Mouse (Mus musculus): ENCODE results near the gene Rabep2. TPM values are rescaled to one million over a fixed set of nuclear protein-coding genes. Genes with fewer than 3 reads are reported as not detected.

Gene Rabep2
- 117 to 131 TPM (median 124 TPM) in 4 replicates for total RNA-seq (2023; ENCODE audit: inconsistent age)

DNA sequence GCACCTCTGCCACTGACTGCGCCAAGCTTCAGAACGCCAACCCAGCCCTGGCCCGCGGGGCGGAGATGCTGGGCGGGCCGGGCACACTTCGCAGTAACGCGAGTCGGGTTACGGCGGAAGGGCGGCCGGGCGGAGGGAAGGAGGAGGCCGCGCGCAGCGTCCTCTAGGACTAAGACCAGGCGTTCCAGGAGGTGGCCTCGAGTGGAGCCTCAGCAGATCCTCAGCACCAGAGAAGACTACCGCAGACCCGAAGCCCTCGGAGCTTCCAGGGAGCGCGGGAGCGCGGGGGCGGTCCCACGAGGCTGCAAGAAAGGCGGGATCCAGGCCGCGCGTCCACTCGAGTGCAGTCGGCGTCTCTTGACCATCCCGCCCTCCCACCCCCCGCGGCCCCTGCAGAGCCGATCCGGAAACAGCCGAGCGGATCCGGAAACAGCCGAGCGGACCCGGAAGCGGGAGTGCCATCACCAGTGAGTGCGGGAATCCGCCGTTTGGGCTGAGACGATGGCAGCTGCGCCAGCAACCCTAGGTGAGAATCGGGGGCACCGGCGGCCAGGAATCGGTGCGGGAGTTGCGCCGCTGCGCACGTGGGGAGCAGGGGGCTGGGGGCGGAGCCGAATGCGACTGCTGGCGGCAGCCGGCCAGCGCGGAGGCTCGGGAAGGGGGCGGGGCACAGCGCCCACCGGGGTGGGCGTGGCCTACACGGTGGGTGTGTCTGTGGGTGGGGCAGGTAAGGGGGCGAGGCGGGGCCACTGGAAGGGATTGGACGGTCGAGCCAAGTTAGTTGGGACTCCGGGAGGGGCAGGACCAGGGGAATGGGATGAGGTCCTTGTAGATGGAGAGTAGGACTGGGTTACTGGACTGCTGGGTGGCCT lies at the start of gene Rabep2:
TSS of gene Rabep2 (plus strand) at position 129 of the 872 bp plus-strand sequence.

GRCm38 (mm10) chr7:126396298-126397119 lies 32.0 kb upstream of the Rabep2 start, which contains the start of gene Nfatc2ip:
TSS of gene Nfatc2ip (minus strand) at chr7:126396737.

GRCm38 (mm10) chr7:126414725-126415124 lies 13.8 kb upstream of the Rabep2 start, which contains the start of gene Cd19:
TSS of gene Cd19 (minus strand) at chr7:126414889.

DNA sequence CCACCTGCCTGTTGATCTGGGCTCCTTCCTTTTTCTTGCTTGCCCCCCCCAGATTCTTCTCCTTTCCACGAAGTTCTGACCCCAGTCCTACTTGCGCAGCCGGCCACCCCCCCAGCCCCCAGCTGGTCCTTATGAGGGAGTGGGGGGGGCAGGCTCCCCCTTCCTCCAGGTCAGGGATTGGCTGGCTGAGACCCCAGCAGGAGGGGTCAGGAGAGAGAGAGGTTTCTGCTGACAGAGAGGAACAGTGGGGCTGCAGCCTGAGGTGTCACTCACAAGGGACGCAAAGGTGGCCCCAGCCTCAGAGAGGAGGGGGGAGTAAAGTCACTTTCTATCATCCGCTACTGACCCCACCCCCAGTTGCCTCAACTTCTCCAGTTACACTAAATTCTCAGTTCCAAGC lies 34.4 kb downstream of the Rabep2 start, which contains the start of gene Atp2a1:
TSS of gene Atp2a1 (minus strand) at position 105 of the 400 bp plus-strand sequence.

DNA sequence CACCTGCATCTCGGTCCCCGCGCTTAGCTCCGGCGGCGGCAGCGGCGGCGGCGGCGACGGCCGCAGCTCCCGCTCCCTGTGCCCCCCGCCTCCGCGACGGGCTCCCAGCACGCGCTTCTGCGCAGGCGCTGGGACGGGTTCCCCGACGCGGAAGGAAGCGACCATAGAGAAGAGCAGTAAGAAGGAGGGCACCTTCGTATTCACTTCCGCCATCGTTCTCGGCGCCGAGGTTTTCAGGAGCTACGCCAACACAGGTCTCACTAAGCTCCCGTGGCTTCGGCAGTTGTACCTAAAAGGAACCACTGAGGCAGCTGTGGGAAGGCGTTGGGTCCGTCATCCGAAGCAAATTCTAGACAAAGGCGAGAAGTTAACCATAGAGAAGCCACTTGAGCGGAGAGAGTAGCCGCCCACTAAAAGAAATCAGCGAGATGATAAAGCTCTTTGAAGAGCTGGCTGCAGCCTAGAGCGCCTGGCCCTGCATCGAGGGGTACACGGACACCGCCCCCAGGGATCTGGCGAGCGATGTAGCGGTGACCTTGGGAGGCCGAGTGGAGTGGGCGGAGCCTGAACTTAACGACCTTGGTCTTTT lies 46.5 kb downstream of the Rabep2 start, which contains the start of gene Sh2b1:
TSS of gene Sh2b1 (minus strand) at position 432 of the 589 bp plus-strand sequence.

GRCm38 (mm10) chr7:126487052-126487483 lies 58.5 kb downstream of the Rabep2 start, which contains the start of gene Tufm:
TSS of gene Tufm (plus strand) at chr7:126487361.

Other genes starting within 250 kb of the Rabep2 start
- gene Xpo6, start 228.3 kb upstream of the Rabep2 start, total RNA-seq (2023; ENCODE audit: inconsistent age) = 171 to 193 TPM (median 183 TPM) in 4 replicates
- 163 to 184 TPM (median 180 TPM) in 4 replicates for gene Sbk1, start 156.1 kb upstream of the Rabep2 start, total RNA-seq (2023; ENCODE audit: inconsistent age)
- gene Lat, start 59.2 kb upstream of the Rabep2 start, total RNA-seq (2023; ENCODE audit: inconsistent age) = 2.0 to 4.4 TPM (median 3.8 TPM) in 4 replicates
- 57.4 to 83.3 TPM (median 66.5 TPM) in 4 replicates for gene Spns1, start 51.3 kb upstream of the Rabep2 start, total RNA-seq (2023; ENCODE audit: inconsistent age)
- gene Nfatc2ip, start 32.0 kb upstream of the Rabep2 start, total RNA-seq (2023; ENCODE audit: inconsistent age) = 27.1 to 37.5 TPM (median 30.0 TPM) in 4 replicates
- gene Cd19, start 13.9 kb upstream of the Rabep2 start, total RNA-seq (2023; ENCODE audit: inconsistent age) = 1,198 to 1,308 TPM (median 1,264 TPM) in 4 replicates
- gene Atp2a1, start 34.3 kb downstream of the Rabep2 start, total RNA-seq (2023; ENCODE audit: inconsistent age) = 0.42 to 0.74 TPM (median 0.61 TPM) in 4 replicates
- 69.9 to 82.0 TPM (median 79.3 TPM) in 4 replicates for gene Sh2b1, start 46.7 kb downstream of the Rabep2 start, total RNA-seq (2023; ENCODE audit: inconsistent age)
- gene Tufm, start 58.6 kb downstream of the Rabep2 start, total RNA-seq (2023; ENCODE audit: inconsistent age) = 46.5 to 65.8 TPM (median 50.4 TPM) in 4 replicates
- 213 to 221 TPM (median 217 TPM) in 4 replicates for gene Atxn2l, start 74.7 kb downstream of the Rabep2 start, total RNA-seq (2023; ENCODE audit: inconsistent age)
- 142 to 155 TPM (median 153 TPM) in 4 replicates for gene Eif3c, start 137.7 kb downstream of the Rabep2 start, total RNA-seq (2023; ENCODE audit: inconsistent age)
- 2.4 to 5.9 TPM (median 2.9 TPM) in 4 replicates for gene Apobr, start 156.2 kb downstream of the Rabep2 start, total RNA-seq (2023; ENCODE audit: inconsistent age)
- 68.8 to 79.7 TPM (median 70.3 TPM) in 4 replicates for gene Cln3, start 157.1 kb downstream of the Rabep2 start, total RNA-seq (2023; ENCODE audit: inconsistent age)
- gene Il27, start 166.2 kb downstream of the Rabep2 start, total RNA-seq (2023; ENCODE audit: inconsistent age) = not detected in 4 replicates
- gene Nupr1, start 202.1 kb downstream of the Rabep2 start, total RNA-seq (2023; ENCODE audit: inconsistent age) = not detected in 4 replicates
- 53.2 to 68.5 TPM (median 58.7 TPM) in 4 replicates for gene Sgf29, start 220.6 kb downstream of the Rabep2 start, total RNA-seq (2023; ENCODE audit: inconsistent age)
- gene Sult1a1, start 247.7 kb downstream of the Rabep2 start, total RNA-seq (2023; ENCODE audit: inconsistent age) = 0.39 to 0.80 TPM in 2 of 4 replicates, not detected in the others

Data from B cell, adult (primary cell).